Mouse (Mus musculus) testis, adult 2 months (tissue): ENCODE measurements around the gene Gm30302.

ENCODE experiments used
- CTCF ChIP-seq: fragments of 200-500 bp; IDR thresholded peaks from 2 replicates; pipeline ENCODE4 v1.5.1; 2012; ENCODE audit warnings: low read depth, mild to moderate bottlenecking, inconsistent platforms, low read length, moderate library complexity; ENCODE audit not compliant: control insufficient read depth, insufficient read depth, insufficient replicate concordance
- POLR2A ChIP-seq: fragments of 200-500 bp; IDR thresholded peaks from 2 replicates; pipeline ENCODE4 v1.6.1; 2012; ENCODE audit warnings: low read depth, mild to moderate bottlenecking, inconsistent platforms, low read length, moderate library complexity; ENCODE audit not compliant: control insufficient read depth

DNA sequence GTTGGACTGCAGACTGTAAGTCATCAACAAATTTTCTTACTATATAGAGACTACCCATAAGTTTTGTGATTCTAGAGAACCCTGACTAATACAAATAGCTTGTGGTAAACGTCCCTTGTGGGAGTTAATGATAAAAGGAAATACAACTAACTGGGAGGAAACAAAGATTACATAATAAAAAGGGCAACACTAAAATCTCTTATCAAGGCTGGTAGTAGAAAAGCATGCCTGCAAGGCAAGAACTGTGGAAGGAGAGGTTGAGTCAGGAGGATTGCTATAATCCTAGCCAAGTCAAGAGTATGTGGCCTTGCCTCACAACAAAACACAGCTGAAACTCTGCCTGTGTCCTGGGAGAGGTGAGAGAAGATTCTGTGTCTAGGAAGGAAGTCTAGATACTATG lies 38.1 kb downstream of the Gm30302 start:
- no peak for TF ChIP-seq POLR2A
- no peak for TF ChIP-seq CTCF
